Mouse (Mus musculus): ENCODE measurements around the gene Tnip1.

The Tnip1 gene

GRCm38 (mm10) chr11:54932540-54932939, 30.2 kb downstream of the Tnip1 start:
- no peak for DNase-seq (ENCODE audit: low read depth, low spot score)

DNA sequence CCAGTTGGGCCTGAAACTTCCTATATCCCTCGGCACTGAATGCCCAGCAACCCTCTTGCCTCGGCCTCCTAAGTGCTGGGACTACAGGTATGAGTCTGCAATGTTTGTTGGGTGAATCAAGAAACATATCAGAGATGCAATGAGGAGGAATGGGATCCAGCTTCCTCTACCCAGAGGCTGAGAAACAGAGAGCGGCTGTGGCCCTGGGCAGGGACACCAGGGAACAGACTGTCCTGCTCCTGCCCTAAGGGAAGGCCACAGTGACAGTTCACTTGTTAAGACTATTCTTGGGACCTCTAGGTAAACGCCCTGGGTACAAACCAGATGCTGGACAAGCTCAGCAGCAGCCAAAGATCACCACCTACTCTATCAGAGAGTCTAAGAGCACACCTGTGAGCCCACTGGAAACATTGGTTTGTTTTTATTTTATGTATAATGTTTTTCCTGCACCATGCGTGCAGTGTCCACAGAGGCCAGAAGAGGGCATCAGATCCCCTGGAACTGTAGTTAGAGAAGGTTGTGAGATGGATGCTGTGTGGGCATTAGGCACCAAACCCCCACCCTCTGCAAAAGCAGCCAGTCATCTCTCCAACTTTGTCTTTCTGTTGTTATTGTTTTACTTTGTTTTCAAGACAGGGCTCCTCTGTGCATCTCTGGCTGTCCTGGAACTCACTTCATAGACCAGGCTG, 31.2 kb downstream of the Tnip1 start:
- DNase-seq (ENCODE audit: low read depth, low spot score): peak; percentile 73

DNA sequence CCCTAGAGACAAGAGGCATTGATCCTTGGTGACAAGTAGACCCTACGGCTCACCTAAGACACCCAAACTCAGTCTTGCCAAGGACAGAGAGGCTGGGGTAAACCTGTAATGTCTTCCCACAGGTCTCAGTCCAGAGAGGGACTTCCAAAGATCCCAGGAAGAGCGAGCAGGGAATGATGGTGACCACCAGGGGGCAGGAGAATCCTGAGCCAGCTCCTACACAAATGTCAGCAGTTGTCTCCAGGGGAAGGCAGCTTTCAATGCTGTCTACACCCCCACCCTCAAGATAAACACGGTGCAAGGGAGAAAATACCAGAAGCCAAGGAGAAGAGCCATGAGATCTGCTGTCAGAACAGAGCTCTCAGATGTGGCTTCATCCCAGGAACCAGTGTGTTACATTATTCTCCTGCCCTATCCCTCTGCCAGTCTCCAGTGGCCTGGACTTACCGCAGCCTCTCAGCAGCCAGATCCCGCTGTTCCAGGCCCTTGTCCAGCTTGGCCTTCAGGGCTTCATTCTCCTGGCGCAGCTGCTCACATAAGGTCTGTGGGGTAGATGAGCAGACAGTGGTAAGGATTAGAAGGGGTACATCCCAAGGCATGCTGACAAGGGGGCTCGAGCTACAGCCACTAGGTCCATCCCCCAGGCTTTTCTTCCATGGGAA, 32.3 kb downstream of the Tnip1 start:
- DNase-seq (ENCODE audit: low read depth, low spot score): peak; percentile 61

- no peak for DNase-seq (ENCODE audit: low read depth, low spot score)
Observed at GRCm38 (mm10) chr11:54929744-54930143, 33.0 kb downstream of the Tnip1 start.

DNA sequence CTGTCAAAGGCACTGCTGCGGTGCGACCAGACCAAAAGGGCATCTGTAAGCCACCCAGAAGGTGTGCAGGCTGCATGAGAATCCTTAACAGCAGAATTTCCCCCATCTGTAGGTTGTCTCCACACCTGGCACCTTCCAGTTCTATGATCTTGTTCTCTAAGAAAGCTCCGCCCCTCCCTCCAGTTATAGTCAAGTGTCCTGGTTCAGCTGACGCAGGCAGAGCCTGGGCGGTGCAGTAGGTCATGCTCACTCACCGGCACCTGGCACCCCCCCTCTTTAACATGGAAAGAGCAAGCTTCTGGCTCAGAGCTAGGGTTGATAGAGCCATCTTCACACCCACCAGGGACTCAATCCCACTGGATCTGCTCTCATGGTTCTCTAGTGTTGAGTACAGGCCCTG, 33.4 kb downstream of the Tnip1 start:
- DNase-seq (ENCODE audit: low read depth, low spot score): no peak

GRCm38 (mm10) chr11:54928886-54929285, 33.8 kb downstream of the Tnip1 start:
- no peak for DNase-seq (ENCODE audit: low read depth, low spot score)

DNA sequence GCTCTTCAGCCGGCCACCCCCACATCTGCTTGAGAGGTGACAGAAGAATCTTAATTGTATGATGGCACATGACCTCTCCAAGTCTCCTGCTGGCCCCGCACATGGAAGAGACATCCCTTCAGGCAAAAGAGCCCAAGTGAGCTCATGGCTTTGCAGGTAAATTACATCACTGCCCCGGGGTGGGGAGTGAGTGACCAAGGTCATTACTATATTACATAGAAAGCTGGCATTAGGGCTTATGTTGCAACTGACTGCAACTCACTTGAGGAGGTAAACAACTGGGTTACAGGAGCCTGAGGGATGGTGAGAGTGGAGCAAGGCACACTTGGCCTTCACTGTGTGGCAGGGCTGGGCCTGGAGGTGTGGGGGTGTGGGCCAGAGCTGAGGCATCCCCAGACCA, 34.5 kb downstream of the Tnip1 start:
- no peak for DNase-seq (ENCODE audit: low read depth, low spot score)

- DNase-seq (ENCODE audit: low read depth, low spot score): peak; percentile 76
Observed at GRCm38 (mm10) chr11:54927346-54928140, 35.2 kb downstream of the Tnip1 start.

DNA sequence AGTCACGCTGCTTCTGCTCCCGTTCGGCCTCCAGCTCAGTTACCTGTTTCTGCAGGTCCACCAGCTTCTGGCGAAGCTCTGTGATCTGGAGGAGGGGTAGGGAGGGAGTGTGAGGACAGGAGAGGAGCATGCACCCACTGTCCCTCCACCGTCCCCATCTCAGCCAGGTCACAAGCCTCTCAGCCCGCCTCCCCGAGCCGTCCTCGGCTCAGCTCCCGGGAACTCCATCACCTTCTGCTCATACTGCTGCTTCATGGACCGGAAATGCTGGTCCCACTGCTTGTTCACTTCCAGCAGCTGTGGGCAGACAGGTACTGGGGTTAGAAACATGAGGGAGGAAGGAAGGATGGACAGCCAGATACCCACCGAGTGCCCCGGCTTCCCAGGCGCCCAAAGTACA, 38.6 kb downstream of the Tnip1 start:
- DNase-seq (ENCODE audit: low read depth, low spot score): no peak

DNA sequence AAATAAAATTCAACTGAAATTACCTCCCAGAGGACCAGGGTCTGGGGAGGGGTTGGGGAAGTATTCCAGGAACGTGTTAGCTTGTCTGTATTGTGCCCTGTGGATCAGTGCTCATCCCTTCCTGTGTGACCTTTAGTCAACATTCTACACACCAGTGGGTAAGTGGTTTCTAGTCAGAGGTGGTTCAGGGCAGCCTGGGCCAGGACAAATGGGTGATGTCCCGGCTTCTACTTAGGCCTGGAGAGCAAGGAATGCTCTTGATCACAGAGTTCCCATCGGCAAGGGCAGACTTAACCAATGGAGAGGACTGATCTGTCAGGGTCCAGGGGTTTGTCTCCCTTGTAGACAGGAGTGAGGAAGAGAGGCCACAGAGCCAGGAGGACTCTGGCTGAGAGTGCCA, 40.2 kb downstream of the Tnip1 start:
- no peak for DNase-seq (ENCODE audit: low read depth, low spot score)

GRCm38 (mm10) chr11:54921798-54922197, 40.9 kb downstream of the Tnip1 start:
- DNase-seq (ENCODE audit: low read depth, low spot score): no peak

DNA sequence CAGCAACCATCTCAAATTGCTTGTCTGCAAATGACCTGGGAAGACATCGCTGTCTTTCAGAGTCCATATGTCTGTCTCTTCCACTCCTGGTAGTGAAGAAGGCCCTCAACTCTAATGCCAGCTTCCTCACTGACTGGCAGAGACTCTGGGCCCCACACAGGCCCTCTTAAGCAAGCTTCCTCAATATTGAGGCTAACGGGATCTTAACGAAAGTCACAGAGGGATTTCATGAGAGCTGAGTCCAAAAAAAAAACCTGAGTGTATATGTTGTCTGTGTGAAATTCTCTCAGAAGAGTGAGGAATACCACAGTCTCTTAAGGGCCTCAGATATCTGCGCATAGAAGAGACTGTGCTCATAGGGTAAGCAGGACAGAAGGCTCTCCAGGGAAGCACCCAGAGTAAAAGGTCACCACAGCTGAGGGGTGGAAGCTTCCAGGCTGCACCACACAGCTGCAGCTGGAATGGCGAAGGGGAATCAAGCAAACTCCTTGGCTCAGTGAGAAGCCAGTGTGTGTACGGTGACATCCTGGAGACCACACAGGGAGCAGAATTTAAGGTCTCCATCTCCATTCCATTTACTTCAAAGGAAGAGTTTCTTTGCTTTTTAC, 41.6 kb downstream of the Tnip1 start:
- DNase-seq (ENCODE audit: low read depth, low spot score): no peak

- no peak for DNase-seq (ENCODE audit: low read depth, low spot score)
Observed at GRCm38 (mm10) chr11:54920127-54920972, 42.4 kb downstream of the Tnip1 start.

GRCm38 (mm10) chr11:54918273-54918672, 44.4 kb downstream of the Tnip1 start:
- peak; percentile 61 for DNase-seq (ENCODE audit: low read depth, low spot score)

- DNase-seq (ENCODE audit: low read depth, low spot score): no peak
Observed at GRCm38 (mm10) chr11:54917461-54917860, 45.3 kb downstream of the Tnip1 start.

- DNase-seq (ENCODE audit: low read depth, low spot score): no peak
Observed at GRCm38 (mm10) chr11:54913841-54914240, 48.9 kb downstream of the Tnip1 start.

DNA sequence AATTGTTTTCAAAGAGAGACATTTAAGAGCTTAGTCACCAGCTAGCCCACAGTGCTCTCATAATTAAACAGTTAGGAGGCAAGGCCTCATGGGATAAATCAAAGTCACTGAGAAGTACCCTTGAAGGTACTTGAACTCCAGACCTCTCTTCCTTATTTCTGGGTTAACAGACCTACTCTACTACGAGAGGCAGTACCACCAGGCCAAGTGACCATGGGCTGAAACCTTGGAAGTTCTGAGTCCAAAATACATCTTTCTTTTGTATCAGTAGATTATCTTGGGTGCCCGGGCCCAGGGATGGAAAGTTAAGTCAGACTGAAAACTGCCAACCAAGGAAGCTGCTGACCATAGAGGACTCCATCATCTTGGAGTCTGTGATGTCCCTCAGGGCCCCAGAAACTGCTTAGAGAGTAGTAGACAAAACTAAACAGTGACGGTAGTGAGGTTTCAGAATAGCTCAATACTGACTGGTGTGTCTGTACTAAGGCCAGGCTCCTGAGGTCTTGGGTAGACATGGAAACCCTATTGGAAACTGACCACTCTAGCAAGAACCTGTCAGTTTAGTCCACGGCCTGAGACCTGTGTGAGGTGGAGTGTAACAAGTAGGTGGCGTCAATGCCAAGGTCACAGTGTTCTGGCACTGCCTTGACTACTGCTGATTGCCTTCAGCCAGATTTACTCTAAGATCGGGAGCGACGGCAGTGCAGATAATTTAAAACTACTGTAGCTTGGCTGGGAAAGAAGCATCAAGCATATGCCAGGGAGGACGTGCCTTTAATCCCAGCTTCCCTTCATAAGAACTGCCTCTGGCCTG, 50.0 kb downstream of the Tnip1 start:
- DNase-seq (ENCODE audit: low read depth, low spot score): no peak

GRCm38 (mm10) chr11:54911671-54912502, 50.8 kb downstream of the Tnip1 start:
- DNase-seq (ENCODE audit: low read depth, low spot score): no peak

- no peak for DNase-seq (ENCODE audit: low read depth, low spot score)
Observed at GRCm38 (mm10) chr11:54911201-54911600, 51.5 kb downstream of the Tnip1 start.
